Mouse (Mus musculus) ZHBTc4 (cell line): ENCODE data around the gene Kif3c.
A peak's percentile ranks its signal among the peaks of the same experiment; 100 is the strongest.

ENCODE experiments used
- DNase-seq: peaks from one replicate; pipeline ENCODE4 v3.0.0-alpha.2; 2011; ENCODE audit warnings: low read depth, low spot score

Gene Kif3c

DNA sequence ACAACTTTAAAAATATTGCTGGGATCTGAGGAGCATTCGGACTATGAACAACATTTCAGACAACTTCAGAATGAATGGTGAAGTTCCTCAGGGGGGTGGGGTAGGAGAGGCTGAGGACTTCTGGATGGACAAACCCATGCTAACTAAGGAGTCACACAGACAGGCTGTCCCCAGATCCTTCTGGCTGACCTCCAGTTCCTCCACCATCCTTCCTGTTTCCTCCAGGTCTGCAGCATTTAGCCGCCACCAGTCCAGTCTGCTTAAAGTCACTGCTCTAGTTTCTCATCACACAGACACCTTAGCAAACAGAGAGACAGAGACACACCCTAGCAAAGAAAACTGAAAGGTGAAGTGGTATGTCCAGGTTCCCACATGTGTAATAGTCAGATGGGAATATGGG is 59.2 kb downstream of the Kif3c start:
- no peak for DNase-seq

DNA sequence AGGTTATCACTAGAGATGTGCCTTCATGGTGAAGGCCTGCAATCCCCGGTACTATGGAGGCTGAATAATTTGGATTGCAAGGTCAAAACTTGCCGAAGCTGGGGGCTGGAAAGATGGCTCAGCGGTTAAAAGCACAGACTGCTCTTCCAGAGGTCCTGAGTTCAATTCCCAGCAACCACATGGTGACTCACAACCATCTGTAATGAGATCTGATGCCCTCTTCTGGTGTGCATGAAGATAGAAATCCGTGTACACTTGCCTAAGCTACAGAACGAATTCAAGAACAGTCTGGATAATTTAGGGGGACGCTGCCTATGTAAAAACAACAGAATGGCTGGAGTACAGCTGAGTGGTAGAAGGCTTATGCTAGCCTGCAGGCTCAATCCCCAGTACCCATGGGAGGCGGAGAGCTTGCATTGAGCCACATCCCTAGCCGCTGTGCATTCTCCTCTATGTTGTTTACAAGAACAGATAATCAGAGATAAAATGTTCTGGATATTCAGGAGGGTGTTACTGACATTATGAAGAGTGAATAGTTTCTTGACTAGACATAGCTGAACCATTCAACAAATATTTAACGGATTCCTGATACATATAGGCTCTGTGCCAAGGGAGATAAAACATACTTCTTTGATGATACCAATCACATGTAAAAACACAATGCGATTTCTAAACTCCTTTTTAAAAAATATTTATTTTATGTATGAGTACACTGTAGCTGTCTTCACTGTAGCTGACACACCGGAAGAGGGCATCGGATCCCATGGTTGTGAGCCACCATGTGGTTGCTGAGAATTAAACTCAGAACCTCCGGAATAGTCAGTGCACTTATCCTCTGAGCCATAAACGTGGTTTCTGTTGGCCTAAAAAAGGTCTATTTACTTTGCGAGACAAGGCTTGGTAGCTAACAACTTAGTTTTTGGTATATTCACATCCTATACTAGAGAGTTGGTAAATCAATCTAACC is 60.7 kb downstream of the Kif3c start:
- peak; percentile 36 for DNase-seq

DNA sequence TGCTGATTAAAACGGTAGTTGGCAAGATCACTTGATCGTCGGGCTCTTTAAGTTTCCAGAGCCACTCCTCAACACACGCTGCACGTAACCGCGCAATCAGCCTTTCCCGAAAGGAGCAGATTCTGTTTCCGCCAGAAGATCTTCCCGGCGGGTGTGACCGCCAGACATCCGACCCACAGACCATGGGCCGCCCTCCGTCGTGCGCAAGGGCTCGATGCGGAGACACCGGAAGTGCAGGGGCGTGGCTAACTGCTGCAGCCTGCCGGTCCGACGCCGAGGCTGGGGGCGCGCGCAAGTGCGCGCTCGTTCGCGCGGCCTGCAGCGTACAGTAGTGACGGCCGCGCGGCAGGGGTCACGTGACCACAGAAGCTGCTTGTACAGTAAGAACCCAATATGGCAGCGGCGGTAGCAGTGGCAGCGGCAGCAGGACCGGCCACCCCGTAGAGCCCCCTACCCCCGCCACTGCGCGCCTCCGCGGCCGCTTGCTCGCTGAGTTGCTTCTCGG is 61.6 kb downstream of the Kif3c start, which contains the start of gene Asxl2:
Asxl2 (plus strand) TSS at position 328 of the 505 bp plus-strand sequence.
- peak; percentile 100 for DNase-seq

DNA sequence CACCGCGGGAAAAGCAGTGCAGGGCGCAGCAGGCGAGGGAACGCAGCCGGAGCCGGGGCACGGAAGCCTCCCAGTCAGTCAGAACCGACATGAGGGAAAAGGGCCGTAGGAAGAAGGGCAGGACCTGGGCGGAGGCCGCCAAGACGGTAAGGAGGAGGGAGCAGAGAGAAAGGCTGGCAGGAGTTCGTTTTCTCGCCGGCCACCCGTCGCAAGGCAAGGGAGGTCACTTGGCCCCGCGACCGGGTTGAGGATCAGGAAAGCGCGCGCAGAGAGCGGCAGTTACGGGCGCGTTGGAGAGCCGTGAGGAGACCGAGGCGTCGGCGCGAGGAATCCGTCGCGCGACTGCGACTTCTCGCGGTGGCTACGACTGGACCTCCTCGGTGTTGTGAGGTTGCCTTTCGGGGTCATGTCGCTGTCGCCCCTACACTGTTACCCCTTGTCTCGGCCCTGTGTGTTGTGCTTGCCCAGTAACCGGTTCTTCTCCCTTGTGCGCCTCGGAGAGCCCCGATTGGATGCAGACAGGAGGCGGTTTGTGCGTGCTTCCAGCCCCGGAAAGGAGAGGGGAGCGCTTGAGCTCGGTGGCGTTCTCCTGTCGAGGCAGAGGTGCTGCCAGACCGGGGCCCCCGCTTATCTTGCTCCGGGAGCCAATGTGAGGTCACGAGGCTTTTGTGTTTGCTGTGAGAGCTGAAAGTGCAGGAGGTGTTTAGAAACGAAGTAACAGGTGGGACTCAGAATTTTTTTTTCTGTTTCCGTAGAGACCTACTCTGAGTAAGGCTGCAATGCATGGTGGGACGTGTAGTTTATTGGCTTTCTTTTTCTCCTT is 62.3 kb downstream of the Kif3c start:
- DNase-seq = peak; percentile 81

DNA sequence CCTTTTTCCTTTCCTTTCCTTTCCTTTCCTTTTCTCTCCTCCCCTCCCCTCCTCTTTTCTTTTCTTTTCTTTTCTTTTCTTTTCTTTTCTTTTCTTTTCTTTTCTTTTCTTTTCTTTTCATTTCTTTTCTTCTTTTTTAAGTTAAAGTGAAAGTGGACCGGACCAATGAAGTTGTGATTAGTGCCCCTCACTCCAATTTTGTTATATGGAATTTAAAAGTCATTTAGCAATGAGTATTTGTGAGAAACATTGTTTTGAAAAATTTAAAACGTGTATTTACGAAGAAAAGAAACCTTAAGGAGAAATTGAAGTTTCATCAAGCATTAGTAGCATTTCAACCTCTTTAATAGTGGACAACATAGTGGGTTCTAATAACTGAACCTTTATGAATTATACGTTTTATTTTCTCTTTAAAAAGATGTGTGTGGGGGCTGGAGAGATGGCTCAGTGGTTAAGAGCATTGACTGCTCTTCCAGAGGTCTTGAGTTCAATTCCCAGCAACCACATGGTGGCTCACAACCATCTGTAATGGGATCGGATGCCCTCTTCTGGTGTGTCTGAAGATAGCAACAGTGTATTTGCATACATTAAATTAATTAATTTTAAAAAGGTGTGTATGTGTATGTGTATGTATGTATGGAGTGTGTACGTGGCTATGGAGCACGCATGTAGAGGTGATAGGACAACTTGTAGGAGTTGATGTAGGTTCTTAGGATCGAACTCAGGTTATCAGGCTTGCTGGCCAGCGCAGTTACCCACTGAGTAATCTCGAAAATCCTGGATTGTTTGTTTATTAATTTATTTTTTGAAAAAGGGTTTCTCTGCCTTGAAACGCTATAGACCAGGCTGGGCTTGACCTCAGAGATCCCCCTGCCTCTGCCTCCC is 63.2 kb downstream of the Kif3c start:
- no peak for DNase-seq

DNA sequence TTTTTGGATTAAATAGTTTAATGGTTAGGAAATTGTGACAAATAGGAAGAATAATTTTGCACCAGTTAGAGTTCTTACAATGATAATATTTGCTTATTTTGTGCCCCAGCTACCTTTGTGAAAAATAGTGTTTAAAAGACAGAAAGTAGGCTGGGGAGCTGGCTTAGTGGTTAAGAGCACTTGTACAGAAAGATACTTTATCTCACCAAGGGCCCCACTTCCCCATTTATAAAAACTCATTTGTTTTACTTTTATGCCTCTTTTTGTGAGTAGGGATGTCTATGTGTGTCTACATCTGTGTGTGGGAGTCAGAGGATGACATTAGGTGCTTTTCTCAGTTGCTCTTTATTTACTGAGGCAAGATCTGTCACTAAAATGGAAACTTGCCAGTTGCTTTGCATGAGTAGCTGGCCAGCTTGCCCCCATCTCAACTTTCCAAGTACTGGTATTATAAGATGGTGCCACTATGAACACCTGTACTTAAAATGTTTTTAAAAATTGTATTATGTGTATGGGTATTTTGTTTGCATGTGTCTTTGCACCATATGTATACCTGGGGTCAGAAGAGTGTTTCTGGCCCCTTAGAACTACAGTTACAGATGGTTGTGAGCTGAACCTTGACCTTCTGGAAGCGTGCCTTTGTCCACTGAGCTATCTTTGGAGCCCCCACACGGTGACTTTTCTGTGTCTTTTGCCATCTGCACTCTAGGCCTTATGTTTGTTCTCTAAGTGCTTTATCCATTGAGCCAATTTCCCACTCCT is 64.9 kb downstream of the Kif3c start:
- DNase-seq = no peak

DNA sequence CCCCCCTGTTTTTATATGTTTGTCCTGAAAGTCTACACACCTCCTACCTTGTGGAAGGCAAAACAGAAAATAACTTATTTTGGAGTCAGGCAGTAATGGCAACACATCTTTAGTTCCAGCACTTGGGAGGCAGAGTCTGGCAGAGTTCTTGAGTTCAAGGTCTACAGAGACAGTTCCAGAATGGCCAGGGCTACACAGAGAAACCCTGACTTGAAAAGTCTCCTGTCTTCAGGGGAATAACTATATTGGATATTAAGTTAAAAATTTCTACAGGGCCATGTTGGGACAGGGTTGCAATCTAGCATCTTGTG is 65.5 kb downstream of the Kif3c start:
- DNase-seq = no peak

DNA sequence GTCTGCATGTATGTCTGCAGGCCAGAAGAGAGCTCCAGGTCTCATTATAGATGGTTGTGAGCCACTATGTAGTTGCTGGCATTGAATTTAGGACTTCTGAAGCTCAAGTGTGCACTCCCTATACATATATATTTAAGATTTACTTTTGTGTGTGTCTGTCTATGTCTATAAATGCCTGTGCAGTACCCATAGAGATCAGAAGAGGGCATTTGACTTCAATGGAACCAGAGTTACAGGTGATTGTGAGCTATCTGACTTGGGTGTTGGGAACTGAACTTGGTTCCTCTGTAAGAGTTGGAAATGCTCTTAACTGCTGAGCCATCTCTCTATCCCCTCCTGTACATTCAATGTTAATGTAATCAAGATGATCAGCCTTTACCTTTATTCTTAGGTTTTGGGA is 66.1 kb downstream of the Kif3c start:
- DNase-seq = peak; percentile 62

DNA sequence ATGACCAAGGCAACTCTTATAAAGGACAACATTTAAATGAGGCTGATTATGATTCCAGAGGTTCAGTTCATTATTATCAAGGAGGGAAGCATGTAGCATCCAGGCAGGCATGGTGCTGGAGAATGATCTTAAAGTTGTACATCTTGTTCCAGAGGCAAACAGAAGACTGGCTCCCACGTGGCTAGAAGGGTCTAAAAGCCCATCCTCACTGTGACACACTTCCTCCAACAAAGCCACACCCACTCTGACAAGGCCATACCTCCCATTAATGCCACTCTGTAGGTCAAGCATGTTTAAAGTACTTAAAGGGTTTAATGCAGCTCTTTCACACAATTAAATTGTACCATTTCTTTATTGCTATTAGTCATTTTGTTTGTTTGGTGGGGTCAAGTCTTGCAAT is 68.8 kb downstream of the Kif3c start:
- peak; percentile 47 for DNase-seq

DNA sequence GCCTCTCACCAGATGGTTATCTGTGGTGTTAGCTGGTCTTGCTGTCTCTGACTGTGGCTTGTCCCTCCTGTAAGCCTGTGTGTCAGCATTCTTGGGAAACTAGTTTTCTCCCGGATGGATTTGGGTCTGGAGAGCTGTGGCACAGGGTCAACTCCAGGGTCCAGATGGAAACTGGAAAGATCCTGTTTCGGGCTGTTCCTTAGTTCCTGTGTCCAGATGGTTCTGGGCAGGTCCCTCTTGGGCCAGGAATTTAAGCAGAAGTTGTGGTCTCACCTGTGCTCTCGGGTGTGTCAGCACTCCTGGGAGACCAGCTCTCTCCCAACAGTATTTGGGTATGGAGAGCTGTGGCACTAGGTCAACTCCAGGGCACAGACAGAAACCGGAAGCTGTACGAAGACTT is 71.5 kb downstream of the Kif3c start:
- peak; percentile 59 for DNase-seq

DNA sequence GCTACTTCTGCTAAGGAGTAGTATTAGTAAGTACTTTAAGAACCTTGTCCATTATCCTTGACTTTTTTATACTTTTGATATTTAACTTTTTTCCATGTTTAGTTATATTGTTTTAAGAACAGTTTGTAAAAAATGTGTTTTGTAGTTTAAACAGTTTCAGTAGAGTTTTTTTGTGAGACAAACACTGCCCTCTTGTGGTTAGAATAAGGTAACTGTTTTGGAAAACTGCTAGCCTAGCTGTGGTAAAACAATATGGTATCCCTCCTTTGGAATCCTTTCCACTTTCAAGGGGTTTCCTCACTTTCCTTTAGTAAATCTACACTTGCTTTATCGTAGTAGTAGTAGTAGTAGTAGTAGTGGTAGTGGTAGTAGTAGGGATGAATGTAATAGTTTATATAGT is 72.9 kb downstream of the Kif3c start:
- peak; percentile 50 for DNase-seq

DNA sequence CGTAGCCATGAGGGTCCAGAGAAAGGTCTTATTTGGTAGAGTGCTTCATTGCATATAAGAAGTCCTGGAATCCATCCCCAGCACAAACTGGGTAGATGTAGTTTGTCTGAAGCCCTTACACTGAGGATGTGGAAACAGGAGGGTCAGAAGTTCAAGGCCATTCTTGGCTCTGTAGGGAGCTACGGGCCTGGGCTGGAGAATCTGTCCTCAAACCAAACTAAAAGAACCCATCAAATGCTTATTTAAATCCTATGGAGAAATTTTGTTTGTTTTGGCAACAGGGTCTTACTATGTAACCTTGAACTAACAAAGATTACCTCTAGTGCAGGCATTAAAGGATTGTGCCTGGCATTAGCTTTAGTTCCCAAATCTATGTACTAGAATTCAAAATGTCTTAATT is 76.0 kb downstream of the Kif3c start:
- peak; percentile 51 for DNase-seq

DNA sequence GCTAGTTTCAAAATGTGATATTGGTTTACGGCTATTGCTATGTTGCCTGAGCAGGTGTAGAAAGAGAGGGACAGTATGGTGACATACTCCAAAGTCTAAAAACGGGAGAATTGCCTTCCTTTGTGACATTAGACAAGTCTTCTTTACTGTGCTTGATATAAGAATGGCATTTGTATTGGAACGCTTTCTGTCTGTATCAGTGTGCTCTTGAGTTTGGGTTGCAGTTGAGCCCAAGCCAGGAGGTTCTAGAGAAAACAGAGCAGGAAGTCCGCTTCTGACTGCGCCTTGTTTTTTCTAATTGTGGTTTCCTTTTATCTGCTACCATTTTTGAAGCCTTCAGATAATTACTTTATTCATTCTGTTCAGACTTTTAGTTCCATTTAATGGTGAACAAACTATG is 76.4 kb downstream of the Kif3c start:
- no peak for DNase-seq

DNA sequence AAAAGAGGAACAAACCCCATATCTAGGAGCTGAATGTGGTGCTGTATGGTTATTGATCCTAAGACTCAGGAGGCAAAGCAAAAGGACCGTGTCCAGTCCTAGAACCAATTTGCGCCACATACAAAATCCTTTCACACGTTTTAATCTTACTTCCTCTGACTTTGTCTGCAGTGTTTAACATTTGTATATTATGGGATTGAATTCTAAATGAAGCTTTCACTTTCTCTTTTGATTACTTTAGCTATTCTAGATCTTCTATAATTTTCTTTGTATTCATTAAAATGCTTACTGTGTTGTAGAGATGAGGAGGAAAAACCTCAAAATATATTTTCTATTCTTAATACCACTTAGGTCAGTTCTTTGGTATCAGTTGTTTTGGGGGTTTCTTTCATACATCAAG is 88.6 kb downstream of the Kif3c start:
- DNase-seq = no peak
